Mouse (Mus musculus) liver, embryonic 16.5 days (tissue): Measurements from ENCODE around the gene Olfr643. TPM values are rescaled to one million over a fixed set of nuclear protein-coding genes. Genes with fewer than 3 reads are reported as not detected.

Experiments
- ATAC-seq: fragments of 200-750 bp; cut with Nextera tagmentation; 2 replicates; pipeline ENCODE4 v1.8.0; 2017; ENCODE audit warnings: low read depth, mild to moderate bottlenecking, moderate number of reproducible peaks, moderate library complexity
- H3K27ac ChIP-seq: fragments of 300-500 bp; sonication (generic); 2 replicates; pipeline ENCODE4 v1.5.1; 2014; ENCODE audit warnings: mild to moderate bottlenecking, low read length
- H3K27me3 ChIP-seq: fragments of 300-500 bp; sonication (generic); 2 replicates; pipeline ENCODE4 v1.6.1; 2014; ENCODE audit warnings: low read depth, low read length, mixed read lengths; ENCODE audit not compliant: control insufficient read depth, insufficient read depth
- H3K36me3 ChIP-seq: fragments of 300-500 bp; sonication (generic); 2 replicates; pipeline ENCODE4 v1.6.1; 2014; ENCODE audit warnings: mild to moderate bottlenecking; ENCODE audit not compliant: control insufficient read depth, insufficient read depth
- H3K4me1 ChIP-seq: fragments of 300-500 bp; sonication (generic); 2 replicates; pipeline ENCODE4 v1.6.1; 2014; ENCODE audit warnings: low read depth, low read length, mixed read lengths; ENCODE audit not compliant: control insufficient read depth
- H3K4me2 ChIP-seq: fragments of 300-500 bp; sonication (generic); 2 replicates; pipeline ENCODE4 v1.6.1; 2014; ENCODE audit warnings: low read depth, low read length, mixed read lengths
- H3K4me3 ChIP-seq: fragments of 300-500 bp; sonication (generic); 2 replicates; pipeline ENCODE4 v1.5.1; 2014; ENCODE audit warnings: low read depth, mild to moderate bottlenecking, low read length
- H3K9ac ChIP-seq: fragments of 300-500 bp; sonication (generic); 2 replicates; pipeline ENCODE4 v1.6.1; 2014; ENCODE audit warnings: low read depth, low read length
- H3K9me3 ChIP-seq: fragments of 300-500 bp; sonication (generic); replicated peaks from 2 replicates; pipeline ENCODE4 v1.6.1; 2016; ENCODE audit warnings: low read length; ENCODE audit not compliant: control insufficient read depth
- WGBS: fragments of 180-500 bp; shearing (Covaris S2); extraction: QIAGEN DNeasy Blood & Tissue Kit; methylation state at CpG from one replicate; pipeline ENCODE4 v1.1.7; 2014; ENCODE audit not compliant: insufficient replicate concordance; 5-methylcytosine and 5-hydroxymethylcytosine counted together
- polyA plus RNA-seq: library from polyadenylated mRNA; unstranded; fragments of >200 nt; fragmentation: Nextera tagmentation; extraction: Ambion mirVana; gene quantifications from 2 replicates; pipeline ENCODE4 v1.2.1, GENCODE M21; 2015

Olfr643 gene
- polyA plus RNA-seq, 1 experiment from 2014 or later, result not detected

- no peaks in the 10 kb centered on the region for H3K4me1 ChIP-seq
- 52% methylated on average over 1 of the region's 1 CpGs for WGBS
- H3K27ac ChIP-seq, result no peak within 1 kb of the TSS
- no peaks in the 10 kb centered on the region for H3K9me3 ChIP-seq
- no peak within 1 kb of the TSS for H3K9ac ChIP-seq
- H3K36me3 ChIP-seq, result no peaks in the 10 kb centered on the region
- no peak within 1 kb of the TSS for H3K4me2 ChIP-seq
- no peaks in the 10 kb centered on the region for H3K27me3 ChIP-seq
- no peak for ATAC-seq
- no peak within 1 kb of the TSS for H3K4me3 ChIP-seq
Observed at GRCm38 (mm10) chr7:104035145-104035544, 102.1 kb downstream of the Olfr643 start, which contains the start of gene Olfr641. Gene Olfr641 (plus strand): TSS chr7:104035445.

- ATAC-seq, result no peak
- H3K27ac ChIP-seq, result no peak overlapping the region
- no peaks in the 10 kb centered on the region for H3K36me3 ChIP-seq
- H3K9ac ChIP-seq, result no peak overlapping the region
- WGBS, result 58% methylated on average over 3 of the region's 3 CpGs
- H3K4me1 ChIP-seq, result no peaks in the 10 kb centered on the region
- no peak overlapping the region for H3K4me3 ChIP-seq
- no peaks in the 10 kb centered on the region for H3K27me3 ChIP-seq
- no peak overlapping the region for H3K4me2 ChIP-seq
- H3K9me3 ChIP-seq, result no peaks in the 10 kb centered on the region
Observed at GRCm38 (mm10) chr7:104026978-104027377, 110.2 kb downstream of the Olfr643 start.

- Histone ChIP-seq H3K4me3 (no peak within 1 kb of the TSS), H3K4me1 (no peaks in the 10 kb centered on the region), H3K36me3 (no peaks in the 10 kb centered on the region), H3K27ac (no peak within 1 kb of the TSS), H3K9ac (no peak within 1 kb of the TSS), H3K27me3 (no peaks in the 10 kb centered on the region), H3K9me3 (no peaks in the 10 kb centered on the region), H3K4me2 (no peak within 1 kb of the TSS)
- no peak for ATAC-seq
- WGBS, result 57% methylated on average over 6 of the region's 6 CpGs
Observed at GRCm38 (mm10) chr7:104025473-104025872, 111.7 kb downstream of the Olfr643 start, which contains the start of gene Olfr640. Gene Olfr640 (minus strand): TSS chr7:104025573.

GRCm38 (mm10) chr7:104021651-104022050 is 115.6 kb downstream of the Olfr643 start:
- ATAC-seq, result no peak
- no peaks in the 10 kb centered on the region for H3K27me3 ChIP-seq
- H3K4me1 ChIP-seq, result no peaks in the 10 kb centered on the region
- no peak overlapping the region for H3K27ac ChIP-seq
- H3K9ac ChIP-seq, result no peak overlapping the region
- H3K36me3 ChIP-seq, result no peaks in the 10 kb centered on the region
- H3K9me3 ChIP-seq, result no peaks in the 10 kb centered on the region
- WGBS, result 68% methylated on average over 6 of the region's 6 CpGs
- H3K4me2 ChIP-seq, result no peak overlapping the region
- H3K4me3 ChIP-seq, result no peak overlapping the region

- WGBS, result 75% methylated on average over 1 of the region's 1 CpGs
- Histone ChIP-seq H3K36me3 (no peaks in the 10 kb centered on the region), H3K9me3 (no peaks in the 10 kb centered on the region), H3K4me1 (no peaks in the 10 kb centered on the region), H3K27me3 (no peaks in the 10 kb centered on the region), H3K27ac (no peak overlapping the region), H3K4me3 (no peak overlapping the region), H3K9ac (no peak overlapping the region), H3K4me2 (no peak overlapping the region)
- ATAC-seq, result no peak
Observed at GRCm38 (mm10) chr7:104018953-104019352, 118.3 kb downstream of the Olfr643 start.

- no peak for ATAC-seq
- H3K4me3 ChIP-seq, result no peak within 1 kb of the TSS
Observed at GRCm38 (mm10) chr7:104017203-104017602, 120.0 kb downstream of the Olfr643 start, which contains the start of gene Olfr639. Gene Olfr639 (minus strand): TSS chr7:104017303.

GRCm38 (mm10) chr7:103999124-103999523 is 138.1 kb downstream of the Olfr643 start:
- H3K4me2 ChIP-seq, result no peak overlapping the region
- H3K4me3 ChIP-seq, result no peak overlapping the region
- no peaks in the 10 kb centered on the region for H3K36me3 ChIP-seq
- H3K9me3 ChIP-seq, result no peaks in the 10 kb centered on the region
- H3K4me1 ChIP-seq, result no peaks in the 10 kb centered on the region
- H3K27ac ChIP-seq, result no peak overlapping the region
- ATAC-seq, result no peak
- no peaks in the 10 kb centered on the region for H3K27me3 ChIP-seq
- H3K9ac ChIP-seq, result no peak overlapping the region

More at GRCm38 (mm10) chr7:104017203-104017602, 120.0 kb downstream of the Olfr643 start, which contains the start of gene Olfr639:
- H3K9ac ChIP-seq, result no peak within 1 kb of the TSS
- no peak within 1 kb of the TSS for H3K4me2 ChIP-seq
- no peak within 1 kb of the TSS for H3K27ac ChIP-seq
- no peaks in the 10 kb centered on the region for H3K4me1 ChIP-seq
- no peaks in the 10 kb centered on the region for H3K27me3 ChIP-seq
- H3K9me3 ChIP-seq, result no peaks in the 10 kb centered on the region
- no peaks in the 10 kb centered on the region for H3K36me3 ChIP-seq

GRCm38 (mm10) chr7:103998446-103998845 is 138.8 kb downstream of the Olfr643 start, which contains the start of gene Olfr638:
Gene Olfr638 (plus strand): TSS chr7:103998746.
- no peaks in the 10 kb centered on the region for H3K36me3 ChIP-seq
- ATAC-seq, result no peak
- no peak within 1 kb of the TSS for H3K4me3 ChIP-seq
- H3K9me3 ChIP-seq, result no peaks in the 10 kb centered on the region
- no peak within 1 kb of the TSS for H3K9ac ChIP-seq
- no peak within 1 kb of the TSS for H3K4me2 ChIP-seq
- no peaks in the 10 kb centered on the region for H3K27me3 ChIP-seq
- no peaks in the 10 kb centered on the region for H3K4me1 ChIP-seq
- no peak within 1 kb of the TSS for H3K27ac ChIP-seq

GRCm38 (mm10) chr7:103971782-103972181 is 165.4 kb downstream of the Olfr643 start:
- no peak overlapping the region for H3K4me2 ChIP-seq
- ATAC-seq, result no peak
- no peaks in the 10 kb centered on the region for H3K9me3 ChIP-seq
- no peaks in the 10 kb centered on the region for H3K4me1 ChIP-seq
- H3K9ac ChIP-seq, result no peak overlapping the region
- no peaks in the 10 kb centered on the region for H3K36me3 ChIP-seq
- H3K4me3 ChIP-seq, result no peak overlapping the region
- H3K27me3 ChIP-seq, result no peaks in the 10 kb centered on the region
- 8% methylated on average over 1 of the region's 1 CpGs for WGBS
- no peak overlapping the region for H3K27ac ChIP-seq
